Mouse (Mus musculus) E14TG2a.4 (cell line): ENCODE results near the gene Olfr1239.

Source experiments
- CTCF ChIP-seq: conservative IDR thresholded peaks from 2 replicates; pipeline ENCODE4 v1.5.1; 2014; ENCODE audit warnings: low read length
- NANOG ChIP-seq: IDR thresholded peaks from 2 replicates; pipeline ENCODE4 v1.6.1; 2014; ENCODE audit warnings: borderline replicate concordance, low read length, mixed read lengths
- POU5F1 ChIP-seq: IDR thresholded peaks from 2 replicates; pipeline ENCODE4 v1.6.1; 2014; ENCODE audit warnings: low read length, borderline replicate concordance

GRCm38 (mm10) chr2:89442900-89443299 is 22.7 kb upstream of the Olfr1239 start, which contains the start of gene Olfr1240:
- TF ChIP-seq CTCF (no peak), NANOG (no peak), POU5F1 (no peak)
